Mouse (Mus musculus): ENCODE measurements at regions not wholly inside any gene's neighbourhood (a gene's known extent, or its start where the extent isn't known, plus 50 kb on each side); places are given as distances from the start of the nearest gene placed in this dataset.

GRCm38 (mm10) chr4:9048817-9049216 is 810.0 kb upstream of the Car8 start:
- H3K27me3 ChIP-seq (ENCODE audit: insufficient read depth, low read length), result no peaks in the 10 kb centered on the region
- no peak for TF ChIP-seq CTCF (IDR thresholded peaks at IDR 0.05; ENCODE audit: low read depth)
- no peak overlapping the region for H3K4me2 ChIP-seq
- no peak for ATAC-seq (ENCODE audit: insufficient read depth)
- DNase-seq, result no peak
- H3K4me3 ChIP-seq (ENCODE audit: low read depth, low read length), result no peak overlapping the region
- no peaks in the 10 kb centered on the region for H3K36me3 ChIP-seq (ENCODE audit: insufficient read depth)
- no peaks in the 10 kb centered on the region for H3K9me3 ChIP-seq (ENCODE audit: low read depth, low read length)
- H3K27ac ChIP-seq (ENCODE audit: low read depth), result no peak overlapping the region
- no peaks in the 10 kb centered on the region for H3K4me1 ChIP-seq (ENCODE audit: insufficient read depth)
- WGBS, result 83% methylated on average over 1 of the region's 1 CpGs
- H3K9ac ChIP-seq, result no peak overlapping the region

GRCm38 (mm10) chr4:9047151-9047550 is 808.3 kb upstream of the Car8 start:
- DNase-seq, result no peak
- H3K36me3 ChIP-seq (ENCODE audit: insufficient read depth), result no peaks in the 10 kb centered on the region
- H3K27ac ChIP-seq (ENCODE audit: low read depth), result no peak overlapping the region
- no peaks in the 10 kb centered on the region for H3K9me3 ChIP-seq (ENCODE audit: low read depth, low read length)
- no peak overlapping the region for H3K4me3 ChIP-seq (ENCODE audit: low read depth, low read length)
- H3K4me1 ChIP-seq (ENCODE audit: insufficient read depth), result no peaks in the 10 kb centered on the region
- WGBS, result 41% methylated on average over 4 of the region's 4 CpGs
- no peaks in the 10 kb centered on the region for H3K27me3 ChIP-seq (ENCODE audit: insufficient read depth, low read length)
- H3K4me2 ChIP-seq, result no peak overlapping the region
- TF ChIP-seq CTCF (IDR thresholded peaks at IDR 0.05; ENCODE audit: low read depth), result no peak
- no peak for ATAC-seq (ENCODE audit: insufficient read depth)
- H3K9ac ChIP-seq, result no peak overlapping the region

- Histone ChIP-seq H3K4me2 (no peak overlapping the region), H3K9me3 (ENCODE audit: low read depth, low read length) (no peaks in the 10 kb centered on the region), H3K9ac (no peak overlapping the region), H3K27ac (ENCODE audit: low read depth) (no peak overlapping the region), H3K4me3 (ENCODE audit: low read depth, low read length) (no peak overlapping the region), H3K27me3 (ENCODE audit: insufficient read depth, low read length) (no peaks in the 10 kb centered on the region), H3K36me3 (ENCODE audit: insufficient read depth) (no peaks in the 10 kb centered on the region), H3K4me1 (ENCODE audit: insufficient read depth) (no peaks in the 10 kb centered on the region)
- no peak for DNase-seq
- no peak for TF ChIP-seq CTCF (IDR thresholded peaks at IDR 0.05; ENCODE audit: low read depth)
- WGBS, result 79% methylated on average over 14 of the region's 14 CpGs
- no peak for ATAC-seq (ENCODE audit: insufficient read depth)
Measured at GRCm38 (mm10) chr4:9046436-9046835, 807.6 kb upstream of the Car8 start.

GRCm38 (mm10) chr4:9046030-9046429 is 807.2 kb upstream of the Car8 start:
- no peaks in the 10 kb centered on the region for H3K27me3 ChIP-seq (ENCODE audit: insufficient read depth, low read length)
- WGBS, result 65% methylated on average over 4 of the region's 4 CpGs
- no peak overlapping the region for H3K4me3 ChIP-seq (ENCODE audit: low read depth, low read length)
- no peaks in the 10 kb centered on the region for H3K36me3 ChIP-seq (ENCODE audit: insufficient read depth)
- no peak for ATAC-seq (ENCODE audit: insufficient read depth)
- DNase-seq, result no peak
- no peaks in the 10 kb centered on the region for H3K9me3 ChIP-seq (ENCODE audit: low read depth, low read length)
- H3K4me1 ChIP-seq (ENCODE audit: insufficient read depth), result no peaks in the 10 kb centered on the region
- H3K9ac ChIP-seq, result no peak overlapping the region
- TF ChIP-seq CTCF (IDR thresholded peaks at IDR 0.05; ENCODE audit: low read depth), result no peak
- H3K4me2 ChIP-seq, result no peak overlapping the region
- no peak overlapping the region for H3K27ac ChIP-seq (ENCODE audit: low read depth)

GRCm38 (mm10) chr4:9036005-9036404 is 797.2 kb upstream of the Car8 start:
- WGBS, result 65% methylated on average over 4 of the region's 4 CpGs
- no peaks in the 10 kb centered on the region for H3K9me3 ChIP-seq (ENCODE audit: low read depth, low read length)
- no peak overlapping the region for H3K4me2 ChIP-seq
- no peaks in the 10 kb centered on the region for H3K4me1 ChIP-seq (ENCODE audit: insufficient read depth)
- H3K9ac ChIP-seq, result no peak overlapping the region
- H3K36me3 ChIP-seq (ENCODE audit: insufficient read depth), result no peaks in the 10 kb centered on the region
- ATAC-seq (ENCODE audit: insufficient read depth), result no peak
- TF ChIP-seq CTCF (IDR thresholded peaks at IDR 0.05; ENCODE audit: low read depth), result no peak
- DNase-seq, result no peak
- no peaks in the 10 kb centered on the region for H3K27me3 ChIP-seq (ENCODE audit: insufficient read depth, low read length)
- H3K27ac ChIP-seq (ENCODE audit: low read depth), result no peak overlapping the region
- H3K4me3 ChIP-seq (ENCODE audit: low read depth, low read length), result no peak overlapping the region

- no peak for TF ChIP-seq CTCF (IDR thresholded peaks at IDR 0.05; ENCODE audit: low read depth)
- DNase-seq (no peak), ATAC-seq (ENCODE audit: insufficient read depth) (peak; percentile 28; the same call in 1 of the 2 replicates)
- H3K27me3 ChIP-seq (ENCODE audit: insufficient read depth, low read length), result no peaks in the 10 kb centered on the region
- no peaks in the 10 kb centered on the region for H3K9me3 ChIP-seq (ENCODE audit: low read depth, low read length)
- no peak overlapping the region for H3K4me3 ChIP-seq (ENCODE audit: low read depth, low read length)
- WGBS, result 64% methylated on average over 4 of the region's 4 CpGs
- H3K4me2 ChIP-seq, result no peak overlapping the region
- H3K27ac ChIP-seq (ENCODE audit: low read depth), result no peak overlapping the region
- no peaks in the 10 kb centered on the region for H3K4me1 ChIP-seq (ENCODE audit: insufficient read depth)
- H3K9ac ChIP-seq, result no peak overlapping the region
- no peaks in the 10 kb centered on the region for H3K36me3 ChIP-seq (ENCODE audit: insufficient read depth)
Measured at GRCm38 (mm10) chr4:9035350-9035749, 796.5 kb upstream of the Car8 start.

- Histone ChIP-seq H3K27me3 (ENCODE audit: insufficient read depth, low read length) (no peaks in the 10 kb centered on the region), H3K27ac (ENCODE audit: low read depth) (no peak overlapping the region), H3K4me1 (ENCODE audit: insufficient read depth) (no peaks in the 10 kb centered on the region), H3K36me3 (ENCODE audit: insufficient read depth) (no peaks in the 10 kb centered on the region), H3K9ac (no peak overlapping the region), H3K4me3 (ENCODE audit: low read depth, low read length) (no peak overlapping the region), H3K9me3 (ENCODE audit: low read depth, low read length) (no peaks in the 10 kb centered on the region), H3K4me2 (no peak overlapping the region)
- ATAC-seq (ENCODE audit: insufficient read depth), result no peak
- DNase-seq, result no peak
- TF ChIP-seq CTCF (IDR thresholded peaks at IDR 0.05; ENCODE audit: low read depth), result no peak
- WGBS, result 34% methylated on average over 4 of the region's 4 CpGs
Measured at GRCm38 (mm10) chr4:9034280-9034679, 795.4 kb upstream of the Car8 start.

- H3K27me3 ChIP-seq (ENCODE audit: insufficient read depth, low read length), result no peaks in the 10 kb centered on the region
- ATAC-seq (ENCODE audit: insufficient read depth), result no peak
- H3K9ac ChIP-seq, result no peak overlapping the region
- no peak overlapping the region for H3K4me3 ChIP-seq (ENCODE audit: low read depth, low read length)
- 84% methylated on average over 6 of the region's 6 CpGs for WGBS
- H3K4me1 ChIP-seq (ENCODE audit: insufficient read depth), result no peaks in the 10 kb centered on the region
- DNase-seq, result no peak
- H3K36me3 ChIP-seq (ENCODE audit: insufficient read depth), result no peaks in the 10 kb centered on the region
- H3K9me3 ChIP-seq (ENCODE audit: low read depth, low read length), result no peaks in the 10 kb centered on the region
- TF ChIP-seq CTCF (IDR thresholded peaks at IDR 0.05; ENCODE audit: low read depth), result no peak
- H3K4me2 ChIP-seq, result no peak overlapping the region
- no peak overlapping the region for H3K27ac ChIP-seq (ENCODE audit: low read depth)
Measured at GRCm38 (mm10) chr4:9033106-9033642, 794.3 kb upstream of the Car8 start.
